Mouse (Mus musculus) CH12.LX (cell line): ENCODE results near the gene Sephs1. TPM values are rescaled to one million over a fixed set of nuclear protein-coding genes. Genes with fewer than 3 reads are reported as not detected.

ENCODE experiments used
- DNase-seq: peaks from one replicate; pipeline ENCODE4 v3.0.0-alpha.2; 2013; ENCODE audit errors: extremely low read depth
- H3K27ac ChIP-seq: 2 replicates; pipeline ENCODE4 v1.5.1; 2012; ENCODE audit warnings: low read depth, mild to moderate bottlenecking, control low read depth, moderate library complexity; ENCODE audit not compliant: insufficient read depth
- H3K27me3 ChIP-seq: replicated peaks from 2 replicates; pipeline ENCODE3; 2012; ENCODE audit warnings: inconsistent platforms
- H3K36me3 ChIP-seq, 2 experiments: replicated peaks in 1 of 2; 2 replicates each; pipeline versions ENCODE3 to v1.6.1; 2012; ENCODE audit warnings: inconsistent platforms in 1 of 2, low read length in 1 of 2, mild to moderate bottlenecking in 1 of 2, mixed read lengths in 1 of 2, moderate library complexity in 1 of 2; ENCODE audit not compliant: control insufficient read depth in 1 of 2, insufficient read depth in 1 of 2
- H3K4me1 ChIP-seq, 2 experiments: 2 replicates each; pipeline ENCODE4 v1.6.1; 2012; ENCODE audit warnings: inconsistent platforms in 1 of 2, moderate library complexity in 1 of 2; ENCODE audit not compliant: insufficient read depth in 2 of 2, control insufficient read depth in 1 of 2
- H3K4me2 ChIP-seq: 2 replicates; pipeline ENCODE4 v1.6.1; 2012; ENCODE audit warnings: low read depth, mild to moderate bottlenecking, control low read depth; ENCODE audit not compliant: poor library complexity, insufficient read depth, severe bottlenecking
- H3K4me3 ChIP-seq, 3 experiments: fragments of 150-350 bp in 1 of 3; sonication (generic) in 1 of 3; replicated peaks in 1 of 3; 2 replicates each; pipeline versions ENCODE3 to v1.5.1; 2011 to 2012; ENCODE audit warnings: low read depth in 2 of 3, low read length in 2 of 3, mild to moderate bottlenecking in 2 of 3, moderate library complexity in 2 of 3, control low read depth in 1 of 3, improper control_type of control experiment in 1 of 3, inconsistent platforms in 1 of 3, mixed read lengths in 1 of 3; ENCODE audit not compliant: poor library complexity in 1 of 3
- H3K79me2 ChIP-seq: replicated peaks from 2 replicates; pipeline ENCODE4 v1.6.1; 2012; ENCODE audit warnings: mild to moderate bottlenecking, moderate library complexity; ENCODE audit not compliant: control insufficient read depth, poor library complexity, insufficient read depth, severe bottlenecking; ENCODE audit errors: extremely low read depth
- H3K9ac ChIP-seq: 2 replicates; pipeline ENCODE4 v1.6.1; 2012; ENCODE audit warnings: low read depth, mild to moderate bottlenecking, control low read depth, moderate library complexity; ENCODE audit not compliant: insufficient read depth
- H3K9me3 ChIP-seq: replicated peaks from 2 replicates; pipeline ENCODE3; 2012; ENCODE audit warnings: low read length, inconsistent platforms, mixed read lengths
- CHD1 ChIP-seq: IDR thresholded peaks from 2 replicates; pipeline ENCODE4 v1.6.1; 2012; ENCODE audit warnings: low read depth, low read length, improper control_type of control experiment, inconsistent platforms
- CTCF ChIP-seq, 2 experiments: IDR thresholded peaks in 1 of 2; conservative IDR thresholded peaks in 1 of 2; 2 replicates each; pipeline ENCODE4 v1.5.1; 2011 to 2012; ENCODE audit warnings: low read depth in 2 of 2, low read length in 2 of 2, improper control_type of control experiment in 1 of 2, inconsistent platforms in 1 of 2, mild to moderate bottlenecking in 1 of 2, moderate library complexity in 1 of 2
- EP300 ChIP-seq: IDR thresholded peaks from 2 replicates; pipeline ENCODE4 v1.6.1; 2011; ENCODE audit warnings: low read length, improper control_type of control experiment
- ETS1 ChIP-seq: conservative IDR thresholded peaks from 2 replicates; pipeline ENCODE4 v1.6.1; 2012; ENCODE audit warnings: low read depth, mild to moderate bottlenecking, inconsistent platforms, low read length, improper control_type of control experiment, moderate library complexity
- HCFC1 ChIP-seq: IDR thresholded peaks from 2 replicates; pipeline ENCODE4 v1.6.1; 2012; ENCODE audit warnings: low read depth, mild to moderate bottlenecking, inconsistent platforms, low read length, improper control_type of control experiment
- JUND ChIP-seq: conservative IDR thresholded peaks from 2 replicates; pipeline ENCODE4 v1.6.1; 2011; ENCODE audit warnings: low read depth, low read length, improper control_type of control experiment
- KAT2A ChIP-seq: IDR thresholded peaks from 2 replicates; pipeline ENCODE4 v1.6.1; 2012; ENCODE audit warnings: low read length, improper control_type of control experiment, inconsistent platforms; ENCODE audit not compliant: insufficient replicate concordance
- MAFK ChIP-seq: IDR thresholded peaks from 2 replicates; pipeline ENCODE4 v1.6.1; 2011; ENCODE audit warnings: low read length, improper control_type of control experiment; ENCODE audit not compliant: insufficient replicate concordance
- MAX ChIP-seq: IDR thresholded peaks from 2 replicates; pipeline ENCODE4 v1.6.1; 2011; ENCODE audit warnings: low read length, improper control_type of control experiment
- MAZ ChIP-seq: IDR thresholded peaks from 2 replicates; pipeline ENCODE4 v1.6.1; 2012; ENCODE audit warnings: low read depth, mild to moderate bottlenecking, inconsistent platforms, low read length, improper control_type of control experiment, moderate library complexity
- MXI1 ChIP-seq: IDR thresholded peaks from 2 replicates; pipeline ENCODE4 v1.6.1; 2011; ENCODE audit warnings: mild to moderate bottlenecking, low read depth, low read length, improper control_type of control experiment
- NELFE ChIP-seq: IDR thresholded peaks from 2 replicates; pipeline ENCODE4 v1.6.1; 2011; ENCODE audit warnings: low read depth, low read length, improper control_type of control experiment
- POLR2A ChIP-seq: IDR thresholded peaks from 2 replicates; pipeline ENCODE4 v1.6.1; 2011; ENCODE audit warnings: low read depth, mild to moderate bottlenecking, improper control_type of control experiment, low read length
- RAD21 ChIP-seq: IDR thresholded peaks from 2 replicates; pipeline ENCODE4 v1.6.1; 2011; ENCODE audit warnings: low read depth, mild to moderate bottlenecking, low read length, improper control_type of control experiment, moderate library complexity
- RCOR1 ChIP-seq: conservative IDR thresholded peaks from 2 replicates; pipeline ENCODE4 v1.6.1; 2012; ENCODE audit warnings: low read depth, mild to moderate bottlenecking, inconsistent platforms, low read length, improper control_type of control experiment
- TCF12 ChIP-seq: IDR thresholded peaks from 2 replicates; pipeline ENCODE4 v1.6.1; 2014; ENCODE audit warnings: low read depth, mild to moderate bottlenecking, inconsistent platforms, low read length, improper control_type of control experiment
- USF2 ChIP-seq: conservative IDR thresholded peaks from 2 replicates; pipeline ENCODE4 v1.6.1; 2011; ENCODE audit warnings: low read depth, low read length, improper control_type of control experiment
- ZNF384 ChIP-seq: IDR thresholded peaks from 2 replicates; pipeline ENCODE4 v1.6.1; 2012; ENCODE audit warnings: low read depth, low read length, improper control_type of control experiment, inconsistent platforms
- dilution Hi-C: fragments of 300-500 bp; cut with MboI; formaldehyde crosslinking; loops from 2 replicates; pipeline ENCODE4 v1.14.3; 2020; ENCODE audit warnings: low sequenced_read_pairs; ENCODE audit not compliant: extremely low pct_unique_long_range_greater_than_20kb, extremely low pct_ligation_motif_present
- in situ Hi-C: fragments of 300-500 bp; cut with MboI; formaldehyde crosslinking; loops from 3 replicates; pipeline ENCODE4 v1.14.3; 2019; ENCODE audit warnings: low sequenced_read_pairs, low pct_ligation_motif_present, low pct_unique_long_range_greater_than_20kb, mixed read lengths
- polyA plus RNA-seq: library from polyadenylated mRNA; unstranded; fragments of >175 nt; gene quantifications from 2 replicates; pipeline ENCODE4 v1.2.1, GENCODE M21; 2012; ENCODE audit warnings: low read depth; ENCODE audit not compliant: insufficient read length
- total RNA-seq, 2 experiments: library from RNA; depleted of rRNA; stranded (reverse); fragments of 300-350 nt in 1 of 2; fragments of >200 nt in 1 of 2; gene quantifications; 2 replicates each; pipeline ENCODE4 v1.2.3; 2012 to 2014

The Sephs1 gene
- total and polyA plus RNA-seq, 3 experiments = 39.5 to 85.8 (median 62.0) TPM

DNA sequence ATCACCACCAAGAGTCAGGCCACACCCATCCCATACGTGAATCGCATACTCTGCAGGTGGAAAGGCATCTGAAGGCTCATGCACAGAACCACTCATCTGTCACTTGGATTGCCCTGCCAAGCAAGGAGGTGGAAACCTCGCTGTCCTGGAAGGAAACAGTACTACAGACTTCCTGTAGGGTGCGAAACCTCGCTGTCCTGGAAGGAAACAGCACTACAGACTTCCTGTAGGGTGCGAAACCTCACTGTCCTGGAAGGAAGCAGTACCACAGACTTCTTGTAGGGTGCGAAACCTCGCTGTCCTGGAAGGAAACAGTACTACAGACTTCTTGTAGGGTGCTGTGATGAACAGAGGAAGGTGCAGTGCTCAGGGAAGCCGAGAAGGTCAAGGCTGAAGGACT lies 8.6 kb upstream of the Sephs1 start:
- no peaks in the 10 kb centered on the region for H3K9me3 ChIP-seq
- no peaks in the 10 kb centered on the region for H3K79me2 ChIP-seq
- dilution Hi-C loops = no loop called here
- H3K36me3 ChIP-seq = no peaks in the 10 kb centered on the region
- no peak overlapping the region; the same call in 1 of the 2 replicates for H3K9ac ChIP-seq
- TF ChIP-seq JUND = no peak
- no peak for TF ChIP-seq USF2
- no peak for TF ChIP-seq ZNF384
- TF ChIP-seq CHD1 = no peak
- no peak for TF ChIP-seq POLR2A
- no peak for TF ChIP-seq MAFK
- no peak for TF ChIP-seq TCF12
- TF ChIP-seq MAX = no peak
- no peak for TF ChIP-seq MAZ
- TF ChIP-seq ETS1 = no peak
- TF ChIP-seq RCOR1 = no peak
- TF ChIP-seq EP300 = no peak
- TF ChIP-seq KAT2A = no peak
- TF ChIP-seq NELFE = no peak
- TF ChIP-seq CTCF (conservative IDR thresholded peaks at IDR 0.05 in 1 of 2, IDR thresholded peaks at IDR 0.05 in 1 of 2; ENCODE audit: low read depth in 2 of 2, low read length in 2 of 2) = no peak
- no peak for TF ChIP-seq HCFC1
- H3K4me3 ChIP-seq = no peak overlapping the region
- in situ Hi-C loops = loop anchor here (25.0 kb wide), 1 partner anchor 235 kb away; no protein-coding TSS in a partner anchor
- no peak overlapping the region; the same call in 1 of the 2 replicates for H3K4me2 ChIP-seq
- no peak for DNase-seq
- H3K27ac ChIP-seq = no peak overlapping the region
- H3K27me3 ChIP-seq = peaks cover 2% of the 10 kb centered on the region
- H3K4me1 ChIP-seq = peaks cover 0 to 5% of the 10 kb centered on the region in 2 experiments; a peak in 1 of 4 replicates

DNA sequence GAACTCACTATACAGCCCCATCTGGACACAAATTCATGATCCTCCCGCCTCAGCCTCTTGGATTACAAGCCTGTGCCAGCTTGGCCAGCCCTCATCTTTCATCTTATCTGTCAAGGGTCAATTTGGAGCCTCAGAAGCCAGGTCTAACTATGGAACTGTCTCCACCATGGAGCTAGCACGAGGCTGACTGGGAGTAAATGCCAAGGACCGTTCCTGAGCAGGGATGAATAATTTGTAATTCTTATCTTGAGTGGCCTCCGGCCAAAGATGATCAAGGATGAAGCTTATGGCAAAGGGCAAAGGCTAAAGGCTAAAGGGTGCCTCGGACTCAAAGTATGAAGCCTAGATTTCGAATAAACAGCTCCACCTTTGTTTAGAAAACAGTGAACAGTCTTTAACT lies 8.0 kb upstream of the Sephs1 start:
- TF ChIP-seq MXI1 (no peak), RAD21 (no peak), JUND (no peak)
- Histone ChIP-seq H3K4me3 (no peak overlapping the region), H3K9me3 (no peaks in the 10 kb centered on the region), H3K27me3 (peaks cover 2% of the 10 kb centered on the region), H3K79me2 (no peaks in the 10 kb centered on the region), H3K27ac (no peak overlapping the region), H3K4me2 (no peak overlapping the region), H3K4me1 (peaks cover 0 to 5% of the 10 kb centered on the region in 2 experiments; a peak in 1 of 4 replicates), H3K9ac (no peak overlapping the region), H3K36me3 (no peaks in the 10 kb centered on the region)
- dilution Hi-C loops = no loop called here
- in situ Hi-C loops = loop anchor here (25.0 kb wide), 1 partner anchor 236 kb away; no protein-coding TSS in a partner anchor
- no peak for DNase-seq
